Mouse (Mus musculus) megakaryocyte-erythroid progenitor cell, adult 5 weeks (primary cell): Measurements from ENCODE around the gene Olfml2b. TPM values are rescaled to one million over a fixed set of nuclear protein-coding genes. Genes with fewer than 3 reads are reported as not detected.

ENCODE experiments used
- polyA plus RNA-seq: library from polyadenylated mRNA; stranded (reverse); fragments of >175 nt; gene quantifications from 2 replicates; pipeline ENCODE4 v1.2.3, GENCODE M21; 2012

Olfml2b gene
- polyA plus RNA-seq, result 1.8 and 1.9 TPM in 2 replicates

GRCm38 (mm10) chr1:170644255-170645205 lies at the start of gene Olfml2b:
TSS of gene Olfml2b (plus strand) at chr1:170644532.

Other genes starting within 250 kb of the Olfml2b start
- gene Nos1ap, start 54.7 kb upstream of the Olfml2b start, polyA plus RNA-seq, result 23.2 and 32.4 TPM in 2 replicates
- 1.5 and 2.0 TPM in 2 replicates for gene Atf6, start 223.2 kb downstream of the Olfml2b start, polyA plus RNA-seq
- gene Gm26620, start 240.5 kb downstream of the Olfml2b start, polyA plus RNA-seq, result 0.95 and 0.97 TPM in 2 replicates
- gene Dusp12, start 241.0 kb downstream of the Olfml2b start, polyA plus RNA-seq, result 12.0 and 12.5 TPM in 2 replicates